Mouse (Mus musculus) intestine, embryonic 14.5 days (tissue): ENCODE data around the gene Mff. TPM values are rescaled to one million over a fixed set of nuclear protein-coding genes. Genes with fewer than 3 reads are reported as not detected.

Experiments used
- ATAC-seq: fragments of 200-750 bp; cut with Nextera tagmentation; replicated peaks from 2 replicates; pipeline ENCODE4 v1.8.0; 2017; ENCODE audit warnings: low read depth, moderate number of reproducible peaks, moderate TSS enrichment, moderate library complexity; ENCODE audit not compliant: low FRiP score, low TSS enrichment
- DNase-seq: peaks from one replicate; pipeline ENCODE4 v3.0.0-alpha.2; 2018; ENCODE audit warnings: low spot score
- H3K27ac ChIP-seq: fragments of 300-500 bp; sonication (generic); 2 replicates; pipeline ENCODE4 v1.5.1; 2014; ENCODE audit warnings: low read depth, mild to moderate bottlenecking, control low read depth
- H3K27me3 ChIP-seq: fragments of 300-500 bp; sonication (generic); replicated peaks from 2 replicates; pipeline ENCODE4 v1.6.1; 2014; ENCODE audit warnings: low read length, control low read depth; ENCODE audit not compliant: control insufficient read depth, insufficient read depth
- H3K36me3 ChIP-seq: fragments of 300-500 bp; sonication (generic); 2 replicates; pipeline ENCODE4 v1.6.1; 2014; ENCODE audit warnings: low read length, control low read depth; ENCODE audit not compliant: control insufficient read depth, insufficient read depth
- H3K4me1 ChIP-seq: fragments of 300-500 bp; sonication (generic); replicated peaks from 2 replicates; pipeline ENCODE4 v1.6.1; 2014; ENCODE audit warnings: low read length, control low read depth, mixed read lengths; ENCODE audit not compliant: control insufficient read depth, insufficient read depth
- H3K4me2 ChIP-seq: fragments of 300-500 bp; sonication (generic); 2 replicates; pipeline ENCODE4 v1.6.1; 2014; ENCODE audit warnings: low read length
- H3K4me3 ChIP-seq: fragments of 300-500 bp; sonication (generic); 2 replicates; pipeline ENCODE4 v1.5.1; 2014; ENCODE audit warnings: low read depth, low read length, control low read depth, mixed read lengths
- H3K9ac ChIP-seq: fragments of 300-500 bp; sonication (generic); 2 replicates; pipeline ENCODE4 v1.6.1; 2014; ENCODE audit warnings: mild to moderate bottlenecking, low read length
- H3K9me3 ChIP-seq: fragments of 300-500 bp; sonication (generic); 2 replicates; pipeline ENCODE4 v1.6.1; 2016; ENCODE audit warnings: low read length, control low read depth; ENCODE audit not compliant: control insufficient read depth
- WGBS: fragments of 180-500 bp; shearing (Covaris S2); extraction: QIAGEN DNeasy Blood & Tissue Kit; methylation state at CpG from one replicate; pipeline ENCODE4 v1.1.7; 2014; 5-methylcytosine and 5-hydroxymethylcytosine counted together
- polyA plus RNA-seq: library from polyadenylated mRNA; unstranded; fragments of >200 nt; fragmentation: Nextera tagmentation; extraction: Ambion mirVana; gene quantifications from 2 replicates; pipeline ENCODE4 v1.2.1, GENCODE M21; 2014

Mff gene
- 199 and 220 TPM in 2 replicates for polyA plus RNA-seq

- peak; percentile 96 for DNase-seq
- Histone ChIP-seq H3K4me1 (peaks cover 8% of the 10 kb centered on the region), H3K4me2 (peak within 1 kb of the TSS; percentile 96), H3K9me3 (no peaks in the 10 kb centered on the region), H3K36me3 (peaks cover 20% of the 10 kb centered on the region), H3K9ac (peak within 1 kb of the TSS; percentile 92), H3K4me3 (peak within 1 kb of the TSS; percentile 87), H3K27ac (peak within 1 kb of the TSS; percentile 75), H3K27me3 (peaks cover 6% of the 10 kb centered on the region; the same call in 1 of the 2 replicates)
- WGBS: 9% methylated on average over 38 of the region's 38 CpGs
- ATAC-seq: peak; percentile 100
Observed at GRCm38 (mm10) chr1:82724339-82725025, at the start of gene Mff. Gene Mff, plus strand, starts transcription at chr1:82724890.

DNA sequence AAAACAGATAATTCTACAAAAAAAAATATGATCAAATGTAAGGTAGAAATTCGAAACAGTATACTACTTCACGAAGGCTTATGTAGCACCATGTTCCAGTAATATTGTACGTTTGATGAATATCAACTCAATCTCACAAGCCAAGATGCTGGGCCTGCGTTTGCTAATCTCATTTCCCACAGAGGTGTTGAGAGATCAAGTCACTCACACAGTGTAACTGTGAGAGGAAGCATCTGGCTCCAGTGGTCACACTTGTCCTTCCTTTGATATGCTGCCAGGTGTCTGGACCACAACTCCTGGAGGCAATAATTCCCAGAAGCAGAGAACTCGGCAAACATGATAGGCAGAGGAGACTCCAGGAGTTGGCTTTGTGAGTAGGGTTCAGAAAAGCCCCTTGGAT is 38.4 kb upstream of the Mff start:
- H3K4me2 ChIP-seq: no peak overlapping the region
- H3K27ac ChIP-seq: no peak overlapping the region
- no peak for DNase-seq
- no peak overlapping the region for H3K4me3 ChIP-seq
- no peaks in the 10 kb centered on the region for H3K36me3 ChIP-seq
- H3K27me3 ChIP-seq: no peaks in the 10 kb centered on the region
- no peak for ATAC-seq
- no peaks in the 10 kb centered on the region for H3K9me3 ChIP-seq
- WGBS: 87% methylated on average over 5 of the region's 5 CpGs
- no peak overlapping the region for H3K9ac ChIP-seq
- H3K4me1 ChIP-seq: no peaks in the 10 kb centered on the region

GRCm38 (mm10) chr1:82686866-82687265 is 37.8 kb upstream of the Mff start:
- H3K4me3 ChIP-seq: no peak overlapping the region
- no peaks in the 10 kb centered on the region for H3K27me3 ChIP-seq
- H3K27ac ChIP-seq: no peak overlapping the region
- H3K4me1 ChIP-seq: no peaks in the 10 kb centered on the region
- ATAC-seq (no peak), DNase-seq (no peak)
- H3K9ac ChIP-seq: no peak overlapping the region
- H3K9me3 ChIP-seq: no peaks in the 10 kb centered on the region
- no peak overlapping the region for H3K4me2 ChIP-seq
- no peaks in the 10 kb centered on the region for H3K36me3 ChIP-seq
- WGBS: 83% methylated on average over 2 of the region's 2 CpGs

- Histone ChIP-seq H3K4me2 (no peak overlapping the region), H3K27me3 (no peaks in the 10 kb centered on the region), H3K4me3 (no peak overlapping the region), H3K4me1 (no peaks in the 10 kb centered on the region), H3K36me3 (no peaks in the 10 kb centered on the region), H3K27ac (no peak overlapping the region), H3K9ac (no peak overlapping the region), H3K9me3 (no peaks in the 10 kb centered on the region)
- ATAC-seq: no peak
- 87% methylated on average over 6 of the region's 6 CpGs for WGBS
- DNase-seq: no peak
Observed at GRCm38 (mm10) chr1:82687931-82688330, 36.8 kb upstream of the Mff start.

GRCm38 (mm10) chr1:82695915-82696314 is 28.8 kb upstream of the Mff start:
- Histone ChIP-seq H3K9ac (no peak overlapping the region), H3K36me3 (no peaks in the 10 kb centered on the region), H3K4me3 (no peak overlapping the region), H3K4me2 (no peak overlapping the region), H3K4me1 (no peaks in the 10 kb centered on the region), H3K9me3 (no peaks in the 10 kb centered on the region), H3K27ac (no peak overlapping the region), H3K27me3 (no peaks in the 10 kb centered on the region)
- no peak for ATAC-seq
- WGBS: 52% methylated on average over 3 of the region's 3 CpGs
- no peak for DNase-seq

- Histone ChIP-seq H3K27me3 (no peaks in the 10 kb centered on the region; the same call in 1 of the 2 replicates), H3K4me3 (no peak overlapping the region), H3K9me3 (no peaks in the 10 kb centered on the region), H3K4me1 (no peaks in the 10 kb centered on the region), H3K36me3 (no peaks in the 10 kb centered on the region), H3K27ac (no peak overlapping the region), H3K4me2 (no peak overlapping the region), H3K9ac (no peak overlapping the region)
- ATAC-seq (no peak), DNase-seq (no peak)
- WGBS: 64% methylated on average over 9 of the region's 9 CpGs
Observed at GRCm38 (mm10) chr1:82717816-82718512, 6.7 kb upstream of the Mff start.

- Histone ChIP-seq H3K4me2 (peak overlapping the region; percentile 96), H3K4me1 (peaks cover 8% of the 10 kb centered on the region), H3K9me3 (no peaks in the 10 kb centered on the region), H3K27me3 (peaks cover 6% of the 10 kb centered on the region; the same call in 1 of the 2 replicates), H3K27ac (peak overlapping the region; percentile 75), H3K4me3 (peak overlapping the region; percentile 87), H3K9ac (peak overlapping the region; percentile 92), H3K36me3 (peaks cover 28% of the 10 kb centered on the region)
- 1% methylated on average over 37 of the region's 37 CpGs for WGBS
- DNase-seq: peak; percentile 52
- peak; percentile 98 for ATAC-seq
Observed at GRCm38 (mm10) chr1:82725026-82725874, 560 bp downstream of the Mff start.

- H3K4me3 ChIP-seq: peak overlapping the region; percentile 87
- H3K4me2 ChIP-seq: peak overlapping the region; percentile 96
- WGBS: 53% methylated on average over 4 of the region's 4 CpGs
- no peaks in the 10 kb centered on the region for H3K9me3 ChIP-seq
- peaks cover 8% of the 10 kb centered on the region for H3K4me1 ChIP-seq
- H3K36me3 ChIP-seq: peaks cover 34% of the 10 kb centered on the region
- peak overlapping the region; percentile 92 for H3K9ac ChIP-seq
- no peak overlapping the region for H3K27ac ChIP-seq
- peaks cover 6% of the 10 kb centered on the region; the same call in 1 of the 2 replicates for H3K27me3 ChIP-seq
- no peak for ATAC-seq
- no peak for DNase-seq
Observed at GRCm38 (mm10) chr1:82725875-82726185, 1.1 kb downstream of the Mff start.
